Mouse (Mus musculus) granulocyte monocyte progenitor cell, adult 5-6 weeks (primary cell): ENCODE results near the gene Gm27027. TPM values are rescaled to one million over a fixed set of nuclear protein-coding genes. Genes with fewer than 3 reads are reported as not detected.

Experiments used
- ATAC-seq: replicated peaks from 2 replicates; pipeline ENCODE4 v1.8.0; 2016; ENCODE audit warnings: mild to moderate bottlenecking, moderate TSS enrichment, inconsistent platforms; ENCODE audit not compliant: poor library complexity, severe bottlenecking
- total RNA-seq, 2 experiments: library from RNA; stranded (forward) in 1 of 2; stranded (reverse) in 1 of 2; fragments of 200-712, 200-1000 nt in 1 of 2; fragments of >200 nt in 1 of 2; fragmentation: Nextera tagmentation in 1 of 2; gene quantifications; 2 replicates each; pipeline ENCODE4 v1.2.3; 2014 to 2017

Gm27027 gene
- total RNA-seq, 2 experiments from 2014 or later = not detected

- no peak for ATAC-seq
Measured at GRCm38 (mm10) chr2:93944099-93944498, 52.1 kb downstream of the Gm27027 start.

DNA sequence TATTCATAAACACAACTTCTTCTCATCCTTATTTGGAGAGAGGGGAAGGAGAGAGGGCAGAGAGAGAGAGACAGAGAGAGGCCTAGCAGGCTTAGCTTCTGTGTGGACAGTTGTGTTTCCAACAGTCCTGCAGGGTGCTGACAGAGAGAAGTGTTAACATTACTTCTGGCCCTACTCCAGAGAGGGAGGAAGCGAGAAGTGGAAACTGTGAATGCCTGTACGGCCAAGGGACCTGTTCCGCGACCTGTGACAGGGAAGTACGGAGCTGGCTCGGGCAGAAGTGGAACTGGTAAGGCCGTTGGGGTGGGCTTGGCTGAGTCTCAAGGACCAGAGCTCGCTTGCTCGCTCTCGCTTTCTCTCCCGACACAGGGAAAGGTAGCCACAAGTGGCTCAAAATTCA lies 54.5 kb downstream of the Gm27027 start:
- peak; percentile 96 for ATAC-seq

- ATAC-seq = no peak
Measured at GRCm38 (mm10) chr2:93938534-93938933, 57.6 kb downstream of the Gm27027 start.

DNA sequence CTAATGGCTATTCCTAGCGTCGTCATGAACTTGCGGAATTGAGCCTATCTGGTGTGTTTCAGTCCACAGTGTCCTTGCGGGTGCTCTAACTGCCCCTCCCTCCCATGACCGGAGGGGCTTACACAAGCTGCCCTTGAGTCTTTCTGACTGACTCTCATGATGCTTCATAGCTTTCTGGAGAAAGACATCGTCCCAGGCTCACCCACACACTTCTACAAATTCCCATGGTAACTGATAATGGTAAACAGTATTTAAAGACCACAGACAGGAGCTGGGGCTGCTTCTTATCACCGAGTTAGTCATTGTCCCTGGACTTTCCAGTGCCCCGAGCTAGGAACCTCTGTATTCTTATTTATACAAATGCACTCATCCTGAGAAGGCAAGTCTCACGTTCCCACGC lies 67.3 kb downstream of the Gm27027 start:
- ATAC-seq = no peak

DNA sequence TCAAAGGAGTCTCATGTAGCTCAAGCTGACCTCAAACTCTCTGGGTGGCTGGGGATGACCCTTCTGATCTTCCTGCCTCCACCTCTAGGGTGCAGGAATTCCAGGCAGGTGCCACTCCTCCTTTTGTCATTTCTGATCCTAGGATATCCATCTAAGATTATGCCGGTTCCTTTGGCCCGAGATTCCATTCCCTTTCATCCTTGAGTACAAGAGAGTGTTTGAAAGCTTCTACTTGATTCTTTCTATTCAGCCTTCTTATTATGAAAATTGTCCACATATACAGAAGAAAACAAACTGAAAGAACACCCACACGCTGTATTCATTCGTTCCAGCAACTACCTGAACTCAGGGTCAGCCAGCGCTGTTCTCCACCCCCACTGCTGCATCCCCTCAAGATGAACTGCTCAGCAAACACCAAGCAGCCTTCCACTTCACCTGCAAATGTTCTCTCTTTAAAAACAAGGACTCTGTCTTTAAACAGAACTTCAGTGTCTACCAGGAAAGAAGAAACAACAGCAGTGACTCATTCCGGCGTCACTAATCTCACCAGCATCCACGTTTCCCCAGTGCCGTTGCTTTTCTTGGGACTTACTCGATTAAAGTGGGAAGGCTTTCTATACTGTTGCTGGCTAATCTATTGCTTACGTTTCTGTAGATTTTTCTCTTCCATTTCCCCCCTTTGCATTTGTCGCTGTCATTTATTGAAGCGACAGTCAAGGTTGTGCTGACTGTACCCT lies 68.3 kb downstream of the Gm27027 start:
- no peak for ATAC-seq

DNA sequence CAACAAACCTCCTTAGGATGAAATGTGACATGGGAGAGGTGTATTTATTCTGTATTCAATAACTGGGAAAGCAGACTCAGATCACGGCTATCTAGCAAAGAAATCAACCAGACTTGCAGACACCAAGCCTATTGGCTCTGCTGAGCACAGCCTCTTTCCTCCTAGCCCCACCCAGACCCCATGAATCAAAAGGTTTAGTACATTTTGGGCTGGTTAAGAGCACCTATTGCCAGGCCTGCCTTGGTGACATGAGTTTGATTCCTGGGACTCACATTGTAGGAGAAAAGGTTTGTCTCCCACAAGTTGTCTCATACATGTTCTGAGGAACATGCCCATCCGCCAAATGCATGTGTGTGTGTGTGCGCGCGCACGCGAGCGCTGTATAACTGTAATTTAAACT lies 70.0 kb downstream of the Gm27027 start:
- ATAC-seq = no peak

GRCm38 (mm10) chr2:93919093-93919492 lies 77.1 kb downstream of the Gm27027 start:
- ATAC-seq = no peak

DNA sequence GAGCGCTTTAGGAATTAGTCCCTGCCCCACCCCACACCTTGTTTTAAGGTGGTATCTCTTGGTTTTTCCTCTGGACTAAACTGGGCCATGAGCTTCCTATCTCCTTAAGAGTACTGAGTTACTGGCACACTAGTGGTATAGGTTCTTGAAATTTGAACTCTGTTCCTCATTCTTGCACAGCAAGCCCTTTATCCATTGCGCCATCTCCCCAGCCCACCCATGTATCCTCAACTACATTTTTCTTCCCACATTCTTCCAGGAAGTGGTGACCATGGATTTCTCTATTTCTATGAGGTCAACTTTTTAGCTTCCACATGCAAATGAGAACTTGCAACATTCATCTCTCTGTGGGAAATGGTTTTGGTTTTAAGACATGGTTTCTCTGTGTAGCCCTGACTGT lies 82.6 kb downstream of the Gm27027 start:
- peak; percentile 94 for ATAC-seq

DNA sequence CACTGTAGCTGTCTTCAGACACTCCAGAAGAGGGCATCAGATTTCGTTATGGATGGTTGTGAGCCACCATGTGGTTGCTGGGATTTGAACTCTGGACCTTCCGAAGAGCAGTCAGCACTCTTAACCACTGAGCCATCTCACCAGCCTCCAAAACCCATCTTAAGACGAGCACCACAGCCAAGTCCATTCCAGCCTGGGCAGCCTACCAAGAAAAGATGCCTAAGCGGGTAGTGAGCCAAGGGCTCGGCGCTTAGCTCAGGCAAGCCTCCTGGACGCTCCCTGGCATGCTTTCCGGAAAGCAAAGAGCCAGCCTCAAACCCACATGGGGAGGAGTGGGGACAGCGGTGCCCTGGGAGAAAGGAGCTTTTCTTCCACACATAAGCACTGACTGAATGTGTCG lies 84.2 kb downstream of the Gm27027 start:
- no peak for ATAC-seq

DNA sequence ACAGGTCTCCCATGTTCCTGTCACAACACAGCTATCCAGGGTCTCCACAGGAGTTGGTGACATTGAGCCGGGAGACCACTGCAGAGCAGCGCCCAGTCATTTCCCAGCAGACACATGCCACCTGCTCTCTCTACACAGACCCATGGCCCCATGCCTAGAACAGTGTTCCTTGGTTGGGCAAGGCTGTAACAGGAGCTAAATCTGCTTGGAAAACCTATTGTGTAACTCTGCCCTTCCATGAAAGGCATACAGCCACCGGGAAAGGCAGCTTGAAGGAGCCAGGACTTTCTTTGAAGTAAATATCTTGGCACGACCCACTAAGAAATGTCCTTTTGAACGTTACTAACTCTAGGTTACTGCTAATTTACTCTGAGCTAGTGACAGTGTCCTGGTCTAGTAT lies 86.4 kb downstream of the Gm27027 start:
- ATAC-seq = no peak

- no peak for ATAC-seq
Measured at GRCm38 (mm10) chr2:93907519-93908294, 88.4 kb downstream of the Gm27027 start.

Other genes starting within 250 kb of the Gm27027 start
- gene Ext2, start 173.8 kb downstream of the Gm27027 start, total RNA-seq (2014; fragmentation: Nextera tagmentation) = 35.6 and 40.9 TPM in 2 replicates
- gene Ext2, start 173.8 kb downstream of the Gm27027 start, total RNA-seq (2017) = 26.2 and 38.6 TPM in 2 replicates
- 30.8 and 40.3 TPM in 2 replicates for gene Accs, start 146.4 kb downstream of the Gm27027 start, total RNA-seq (2014; fragmentation: Nextera tagmentation)
- 16.1 and 21.2 TPM in 2 replicates for gene Accs, start 146.4 kb downstream of the Gm27027 start, total RNA-seq (2017)
- gene Accsl, start 127.2 kb downstream of the Gm27027 start, total RNA-seq (2014; fragmentation: Nextera tagmentation) = not detected in 2 replicates
- gene Accsl, start 127.2 kb downstream of the Gm27027 start, total RNA-seq (2017) = not detected in 2 replicates
- gene Gm13889, start 39.2 kb downstream of the Gm27027 start, total RNA-seq (2014; fragmentation: Nextera tagmentation) = not detected in 2 replicates
- not detected in 2 replicates for gene Gm13889, start 39.2 kb downstream of the Gm27027 start, total RNA-seq (2017)
- gene Alkbh3, start 14.5 kb upstream of the Gm27027 start, total RNA-seq (2014; fragmentation: Nextera tagmentation) = 52.5 and 87.5 TPM in 2 replicates
- gene Alkbh3, start 14.5 kb upstream of the Gm27027 start, total RNA-seq (2017) = 34.0 and 38.0 TPM in 2 replicates
- gene Hsd17b12, start 161.6 kb upstream of the Gm27027 start, total RNA-seq (2014; fragmentation: Nextera tagmentation) = 51.7 and 55.3 TPM in 2 replicates
- 96.1 and 109 TPM in 2 replicates for gene Hsd17b12, start 161.6 kb upstream of the Gm27027 start, total RNA-seq (2017)